Mouse (Mus musculus): ENCODE results near the gene Ak5. TPM values are rescaled to one million over a fixed set of nuclear protein-coding genes. Genes with fewer than 3 reads are reported as not detected.

The Ak5 gene
- polyA plus RNA-seq, 1 experiment, result 3.3 TPM

DNA sequence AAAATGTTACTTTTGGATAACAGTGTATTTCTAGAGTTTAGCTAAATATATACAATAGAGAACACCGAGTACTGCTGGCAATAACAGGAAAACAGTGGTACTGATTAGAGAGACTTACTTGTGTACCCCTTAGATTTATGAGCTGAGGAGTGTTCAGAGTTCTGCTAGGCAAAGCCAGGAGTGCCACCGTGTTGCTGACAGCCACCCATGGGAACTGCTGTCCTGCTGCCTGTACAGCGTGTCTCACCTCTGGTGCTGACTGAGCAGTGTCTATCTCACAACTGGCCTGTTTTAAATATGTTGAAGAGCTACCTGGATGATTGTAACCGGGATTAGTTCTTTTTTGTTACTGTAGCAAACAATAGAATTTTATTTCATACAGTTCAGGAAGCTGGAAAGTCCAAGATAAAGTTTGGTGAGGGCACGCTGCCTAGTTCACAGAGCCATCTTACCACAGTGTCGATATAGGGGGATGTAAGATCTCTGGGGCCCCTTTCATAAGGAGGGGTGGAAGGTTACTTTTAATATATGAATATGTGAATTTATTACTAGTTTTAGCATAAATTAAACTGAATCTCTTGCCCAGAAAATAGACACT, 103.5 kb downstream of the Ak5 start:
- no peak for TF ChIP-seq CTCF (conservative IDR thresholded peaks at IDR 0.05; ENCODE audit: insufficient read depth, insufficient read length, low read depth, low read length)
- TF ChIP-seq POLR2A (IDR thresholded peaks at IDR 0.05; ENCODE audit: low read depth, low read length), result no peak
- no peaks in the 10 kb centered on the region for H3K4me1 ChIP-seq (ENCODE audit: control insufficient read depth, insufficient read depth, low read length)
- no peaks in the 10 kb centered on the region for H3K36me3 ChIP-seq (ENCODE audit: control insufficient read depth, insufficient read depth, low read length)
- H3K27me3 ChIP-seq (replicated peaks; ENCODE audit: control insufficient read depth, insufficient read depth, low read length), result no peaks in the 10 kb centered on the region
- WGBS, result 57% methylated on average over 6 of the region's 6 CpGs
- H3K27ac ChIP-seq (ENCODE audit: insufficient read depth, low read depth, low read length), result no peak overlapping the region
- DNase-seq, result no peak
- H3K4me3 ChIP-seq (ENCODE audit: insufficient read depth, low read depth, low read length), result no peak overlapping the region

DNA sequence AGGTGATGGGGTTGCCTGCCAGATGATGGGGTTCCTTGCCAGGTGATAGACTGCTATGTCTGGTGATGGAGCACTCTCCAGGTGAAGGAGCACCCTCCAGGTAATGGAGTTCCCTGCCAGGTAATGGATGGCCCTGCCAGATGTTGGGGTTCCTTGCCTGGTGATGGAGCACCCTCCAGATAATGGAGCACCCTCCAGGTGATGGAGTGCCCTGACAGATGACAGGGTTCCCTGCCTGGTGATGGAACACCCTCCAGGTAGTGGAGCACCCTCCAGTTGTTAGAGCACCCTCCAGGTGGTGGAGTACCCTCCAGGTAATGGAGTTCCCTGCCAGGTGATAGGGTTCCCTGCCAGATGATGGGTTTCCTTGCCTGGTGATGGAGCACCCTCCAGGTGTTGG, 104.3 kb downstream of the Ak5 start:
- Histone ChIP-seq H3K4me3 (ENCODE audit: insufficient read depth, low read depth, low read length) (no peak overlapping the region), H3K27ac (ENCODE audit: insufficient read depth, low read depth, low read length) (no peak overlapping the region), H3K27me3 (replicated peaks; ENCODE audit: control insufficient read depth, insufficient read depth, low read length) (no peaks in the 10 kb centered on the region), H3K36me3 (ENCODE audit: control insufficient read depth, insufficient read depth, low read length) (no peaks in the 10 kb centered on the region), H3K4me1 (ENCODE audit: control insufficient read depth, insufficient read depth, low read length) (no peaks in the 10 kb centered on the region)
- TF ChIP-seq CTCF (conservative IDR thresholded peaks at IDR 0.05; ENCODE audit: insufficient read depth, insufficient read length, low read depth, low read length) (no peak), POLR2A (IDR thresholded peaks at IDR 0.05; ENCODE audit: low read depth, low read length) (no peak)
- no peak for DNase-seq

GRCm38 (mm10) chr3:152561708-152562107, 106.5 kb downstream of the Ak5 start:
- WGBS, result 74% methylated on average over 2 of the region's 2 CpGs
- Histone ChIP-seq H3K4me3 (ENCODE audit: insufficient read depth, low read depth, low read length) (no peak overlapping the region), H3K36me3 (ENCODE audit: control insufficient read depth, insufficient read depth, low read length) (no peaks in the 10 kb centered on the region), H3K27me3 (replicated peaks; ENCODE audit: control insufficient read depth, insufficient read depth, low read length) (no peaks in the 10 kb centered on the region), H3K4me1 (ENCODE audit: control insufficient read depth, insufficient read depth, low read length) (no peaks in the 10 kb centered on the region), H3K27ac (ENCODE audit: insufficient read depth, low read depth, low read length) (no peak overlapping the region)
- TF ChIP-seq CTCF (conservative IDR thresholded peaks at IDR 0.05; ENCODE audit: insufficient read depth, insufficient read length, low read depth, low read length), result no peak
- TF ChIP-seq POLR2A (IDR thresholded peaks at IDR 0.05; ENCODE audit: low read depth, low read length), result no peak
- DNase-seq, result no peak

GRCm38 (mm10) chr3:152559295-152559694, 108.9 kb downstream of the Ak5 start:
- Histone ChIP-seq H3K4me3 (ENCODE audit: insufficient read depth, low read depth, low read length) (no peak overlapping the region), H3K27ac (ENCODE audit: insufficient read depth, low read depth, low read length) (no peak overlapping the region), H3K27me3 (replicated peaks; ENCODE audit: control insufficient read depth, insufficient read depth, low read length) (no peaks in the 10 kb centered on the region), H3K36me3 (ENCODE audit: control insufficient read depth, insufficient read depth, low read length) (no peaks in the 10 kb centered on the region), H3K4me1 (ENCODE audit: control insufficient read depth, insufficient read depth, low read length) (no peaks in the 10 kb centered on the region)
- WGBS, result 80% methylated on average over 4 of the region's 4 CpGs
- DNase-seq, result no peak
- TF ChIP-seq CTCF (conservative IDR thresholded peaks at IDR 0.05; ENCODE audit: insufficient read depth, insufficient read length, low read depth, low read length) (no peak), POLR2A (IDR thresholded peaks at IDR 0.05; ENCODE audit: low read depth, low read length) (no peak)

GRCm38 (mm10) chr3:152558106-152558505, 110.1 kb downstream of the Ak5 start:
- TF ChIP-seq CTCF (conservative IDR thresholded peaks at IDR 0.05; ENCODE audit: insufficient read depth, insufficient read length, low read depth, low read length) (no peak), POLR2A (IDR thresholded peaks at IDR 0.05; ENCODE audit: low read depth, low read length) (no peak)
- H3K27ac ChIP-seq (ENCODE audit: insufficient read depth, low read depth, low read length), result no peak overlapping the region
- no peak overlapping the region for H3K4me3 ChIP-seq (ENCODE audit: insufficient read depth, low read depth, low read length)
- H3K27me3 ChIP-seq (replicated peaks; ENCODE audit: control insufficient read depth, insufficient read depth, low read length), result no peaks in the 10 kb centered on the region
- H3K4me1 ChIP-seq (ENCODE audit: control insufficient read depth, insufficient read depth, low read length), result no peaks in the 10 kb centered on the region
- DNase-seq, result no peak
- no peaks in the 10 kb centered on the region for H3K36me3 ChIP-seq (ENCODE audit: control insufficient read depth, insufficient read depth, low read length)
- WGBS, result 74% methylated on average over 10 of the region's 10 CpGs

DNA sequence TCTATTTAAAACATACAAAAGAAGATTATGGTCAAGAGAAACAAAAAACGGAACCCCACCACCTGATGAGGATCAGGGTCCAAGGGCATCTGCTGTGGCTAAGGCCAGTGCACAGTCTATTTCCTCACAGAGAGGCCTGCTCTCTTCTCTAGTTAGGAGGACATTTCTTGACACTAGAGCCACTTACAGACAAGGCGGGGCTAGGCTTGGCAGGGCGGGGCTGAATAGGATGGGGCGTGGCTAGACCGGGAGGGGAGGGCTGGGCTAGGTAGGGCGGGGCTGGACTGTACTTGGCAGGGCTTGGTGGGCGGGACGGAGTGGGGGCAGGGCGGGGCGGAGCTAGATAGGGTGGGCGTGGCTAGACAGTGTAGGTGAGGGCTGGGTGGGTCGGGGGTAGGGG, 110.5 kb downstream of the Ak5 start:
- H3K27ac ChIP-seq (ENCODE audit: insufficient read depth, low read depth, low read length), result no peak overlapping the region
- no peaks in the 10 kb centered on the region for H3K27me3 ChIP-seq (replicated peaks; ENCODE audit: control insufficient read depth, insufficient read depth, low read length)
- no peak for DNase-seq
- H3K4me1 ChIP-seq (ENCODE audit: control insufficient read depth, insufficient read depth, low read length), result no peaks in the 10 kb centered on the region
- no peak overlapping the region for H3K4me3 ChIP-seq (ENCODE audit: insufficient read depth, low read depth, low read length)
- TF ChIP-seq POLR2A (IDR thresholded peaks at IDR 0.05; ENCODE audit: low read depth, low read length) (no peak), CTCF (conservative IDR thresholded peaks at IDR 0.05; ENCODE audit: insufficient read depth, insufficient read length, low read depth, low read length) (no peak)
- 40% methylated on average over 12 of the region's 12 CpGs for WGBS
- H3K36me3 ChIP-seq (ENCODE audit: control insufficient read depth, insufficient read depth, low read length), result no peaks in the 10 kb centered on the region

DNA sequence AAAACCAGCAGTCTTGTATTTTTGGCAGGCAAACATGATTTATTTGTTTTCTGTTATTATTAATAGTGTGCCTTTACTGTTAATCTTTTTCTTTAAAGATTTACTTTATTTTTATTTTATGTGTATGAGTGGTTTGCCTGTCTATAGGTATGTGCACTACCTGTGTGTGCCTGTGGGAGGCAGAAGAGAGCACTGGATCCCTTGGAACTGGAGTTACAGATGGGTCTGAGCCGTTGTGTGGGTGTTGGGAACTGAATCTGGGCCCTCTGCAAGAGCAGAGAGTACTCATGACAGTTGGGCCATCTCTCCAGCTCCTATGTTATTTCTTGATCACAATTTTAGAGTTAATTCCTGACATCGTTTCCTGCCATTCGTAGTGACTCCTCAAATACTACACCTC, 111.2 kb downstream of the Ak5 start:
- H3K36me3 ChIP-seq (ENCODE audit: control insufficient read depth, insufficient read depth, low read length), result no peaks in the 10 kb centered on the region
- 86% methylated on average over 3 of the region's 3 CpGs for WGBS
- H3K27ac ChIP-seq (ENCODE audit: insufficient read depth, low read depth, low read length), result no peak overlapping the region
- DNase-seq, result no peak
- H3K4me3 ChIP-seq (ENCODE audit: insufficient read depth, low read depth, low read length), result no peak overlapping the region
- no peaks in the 10 kb centered on the region for H3K27me3 ChIP-seq (replicated peaks; ENCODE audit: control insufficient read depth, insufficient read depth, low read length)
- TF ChIP-seq CTCF (conservative IDR thresholded peaks at IDR 0.05; ENCODE audit: insufficient read depth, insufficient read length, low read depth, low read length), result 0 out of 2 replicates have a peak, but pooled peaks have one; percentile 18
- TF ChIP-seq POLR2A (IDR thresholded peaks at IDR 0.05; ENCODE audit: low read depth, low read length), result no peak
- no peaks in the 10 kb centered on the region for H3K4me1 ChIP-seq (ENCODE audit: control insufficient read depth, insufficient read depth, low read length)
